Mouse (Mus musculus) MEL (cell line): Measurements from ENCODE around the gene Ddx59. TPM values are rescaled to one million over a fixed set of nuclear protein-coding genes. Genes with fewer than 3 reads are reported as not detected.

Experiments used
- DNase-seq: peaks from one replicate; pipeline ENCODE4 v3.0.0; 2011; ENCODE audit warnings: low read depth, low spot score
- H3K27ac ChIP-seq: 2 replicates; pipeline ENCODE4 v1.5.1; 2012; ENCODE audit warnings: low read depth, mild to moderate bottlenecking, control low read depth, low read length, moderate library complexity; ENCODE audit not compliant: control insufficient read depth
- H3K27me3 ChIP-seq, 2 experiments: fragments of 150-350 bp in 1 of 2; sonication (generic) in 1 of 2; 2 replicates each; pipeline ENCODE4 v1.6.1; 2012; ENCODE audit warnings: low read length in 2 of 2, mild to moderate bottlenecking in 2 of 2, improper control_type of control experiment in 1 of 2, moderate library complexity in 1 of 2; ENCODE audit not compliant: insufficient read depth in 2 of 2, control insufficient read depth in 1 of 2
- H3K36me3 ChIP-seq, 2 experiments: 2 replicates each; pipeline ENCODE4 v1.6.1; 2012 to 2014; ENCODE audit warnings: low read length in 2 of 2, improper control_type of control experiment in 1 of 2, inconsistent platforms in 1 of 2, mild to moderate bottlenecking in 1 of 2; ENCODE audit not compliant: insufficient read depth in 2 of 2, control insufficient read depth in 1 of 2
- H3K4me1 ChIP-seq, 2 experiments: fragments of 150-350 bp in 1 of 2; sonication (generic) in 1 of 2; 2 replicates each; pipeline ENCODE4 v1.6.1; 2012; ENCODE audit warnings: low read length in 2 of 2, improper control_type of control experiment in 1 of 2, mild to moderate bottlenecking in 1 of 2; ENCODE audit not compliant: insufficient read depth in 2 of 2, control insufficient read depth in 1 of 2
- H3K4me3 ChIP-seq, 2 experiments: fragments of 150-350 bp in 1 of 2; sonication (generic) in 1 of 2; 2 replicates each; pipeline ENCODE4 v1.5.1; 2012; ENCODE audit warnings: low read depth in 2 of 2, low read length in 2 of 2, mild to moderate bottlenecking in 2 of 2, moderate library complexity in 2 of 2, control low read depth in 1 of 2, improper control_type of control experiment in 1 of 2; ENCODE audit not compliant: control insufficient read depth in 1 of 2, insufficient read depth in 1 of 2
- H3K79me2 ChIP-seq: 2 replicates; pipeline ENCODE4 v1.6.1; 2012; ENCODE audit warnings: mild to moderate bottlenecking, low read length, moderate library complexity; ENCODE audit not compliant: control insufficient read depth, poor library complexity, insufficient read depth
- H3K9ac ChIP-seq: 2 replicates; pipeline ENCODE4 v1.6.1; 2012; ENCODE audit warnings: low read depth, mild to moderate bottlenecking, control low read depth, low read length, moderate library complexity; ENCODE audit not compliant: control insufficient read depth, poor library complexity, severe bottlenecking
- H3K9me3 ChIP-seq: fragments of 150-350 bp; sonication (generic); replicated peaks from 2 replicates; pipeline ENCODE4 v1.6.1; 2012; ENCODE audit warnings: mild to moderate bottlenecking, low read length, improper control_type of control experiment, moderate library complexity; ENCODE audit not compliant: insufficient read depth
- CHD1 ChIP-seq: IDR thresholded peaks from 2 replicates; pipeline ENCODE4 v1.6.1; 2012; ENCODE audit warnings: low read depth, mild to moderate bottlenecking, inconsistent platforms, low read length, improper control_type of control experiment
- CHD2 ChIP-seq: IDR thresholded peaks from 2 replicates; pipeline ENCODE4 v1.6.1; 2011; ENCODE audit warnings: low read length, improper control_type of control experiment
- CTCF ChIP-seq, 3 experiments: IDR thresholded peaks in 2 of 3; conservative IDR thresholded peaks in 1 of 3; 2 replicates each; pipeline ENCODE4 v1.5.1; 2011 to 2012; ENCODE audit warnings: low read length in 3 of 3, low read depth in 2 of 3, mild to moderate bottlenecking in 2 of 3, improper control_type of control experiment in 1 of 3, inconsistent platforms in 1 of 3, mixed read lengths in 1 of 3, moderate library complexity in 1 of 3; ENCODE audit not compliant: control insufficient read depth in 1 of 3, insufficient read depth in 1 of 3, poor library complexity in 1 of 3, severe bottlenecking in 1 of 3
- ELF1 ChIP-seq: IDR thresholded peaks from 2 replicates; pipeline ENCODE4 v1.6.1; 2014; ENCODE audit warnings: low read depth, mild to moderate bottlenecking, inconsistent platforms, low read length, improper control_type of control experiment, moderate library complexity
- EP300 ChIP-seq, 2 experiments: IDR thresholded peaks; 2 replicates each; pipeline ENCODE4 v1.6.1; 2011; ENCODE audit warnings: improper control_type of control experiment in 2 of 2, low read length in 2 of 2, low read depth in 1 of 2, mild to moderate bottlenecking in 1 of 2
- HCFC1 ChIP-seq: IDR thresholded peaks from 2 replicates; pipeline ENCODE4 v1.6.1; 2012; ENCODE audit warnings: low read depth, mild to moderate bottlenecking, inconsistent platforms, low read length, improper control_type of control experiment, moderate library complexity
- KAT2A ChIP-seq: conservative IDR thresholded peaks from 2 replicates; pipeline ENCODE4 v1.6.1; 2012; ENCODE audit warnings: low read depth, low read length, improper control_type of control experiment, inconsistent platforms
- MAFK ChIP-seq: IDR thresholded peaks from 2 replicates; pipeline ENCODE4 v1.6.1; 2011; ENCODE audit warnings: low read depth, mild to moderate bottlenecking, low read length, improper control_type of control experiment, borderline replicate concordance
- MAX ChIP-seq: IDR thresholded peaks from 2 replicates; pipeline ENCODE4 v1.6.1; 2011; ENCODE audit warnings: low read length, improper control_type of control experiment
- MAZ ChIP-seq: IDR thresholded peaks from 2 replicates; pipeline ENCODE4 v1.6.1; 2012; ENCODE audit warnings: low read depth, mild to moderate bottlenecking, inconsistent platforms, low read length, improper control_type of control experiment
- MEF2A ChIP-seq: IDR thresholded peaks from 2 replicates; pipeline ENCODE4 v1.6.1; 2014; ENCODE audit warnings: low read depth, mild to moderate bottlenecking, inconsistent platforms, low read length, improper control_type of control experiment; ENCODE audit not compliant: poor library complexity, insufficient replicate concordance, severe bottlenecking; ENCODE audit errors: extremely low read depth
- MYB ChIP-seq: IDR thresholded peaks from 2 replicates; pipeline ENCODE4 v1.6.1; 2011; ENCODE audit warnings: mild to moderate bottlenecking, low read depth, low read length, improper control_type of control experiment
- MYC ChIP-seq: IDR thresholded peaks from 2 replicates; pipeline ENCODE4 v1.6.1; 2011; ENCODE audit warnings: low read depth, mild to moderate bottlenecking, low read length, improper control_type of control experiment, moderate library complexity
- NELFE ChIP-seq: IDR thresholded peaks from 2 replicates; pipeline ENCODE4 v1.6.1; 2011; ENCODE audit warnings: low read depth, low read length, improper control_type of control experiment
- NRF1 ChIP-seq: IDR thresholded peaks from 2 replicates; pipeline ENCODE4 v1.6.1; 2014; ENCODE audit warnings: low read depth, mild to moderate bottlenecking, inconsistent platforms, low read length, improper control_type of control experiment, moderate library complexity; ENCODE audit not compliant: poor library complexity, insufficient read depth, severe bottlenecking
- POLR2A ChIP-seq, 2 experiments: IDR thresholded peaks; 2 replicates each; pipeline ENCODE4 v1.6.1; 2011 to 2012; ENCODE audit warnings: low read length in 2 of 2, mild to moderate bottlenecking in 2 of 2, control low read depth in 1 of 2, improper control_type of control experiment in 1 of 2, low read depth in 1 of 2, moderate library complexity in 1 of 2; ENCODE audit not compliant: control insufficient read depth in 1 of 2, insufficient read depth in 1 of 2, poor library complexity in 1 of 2
- POLR2AphosphoS5 ChIP-seq: IDR thresholded peaks from 2 replicates; pipeline ENCODE4 v1.6.1; 2012; ENCODE audit warnings: low read depth, borderline replicate concordance, mild to moderate bottlenecking, inconsistent platforms, low read length, moderate library complexity, mixed read lengths
- SIN3A ChIP-seq: IDR thresholded peaks from 2 replicates; pipeline ENCODE4 v1.6.1; 2012; ENCODE audit warnings: low read length, improper control_type of control experiment, inconsistent platforms
- TAL1 ChIP-seq: IDR thresholded peaks from 2 replicates; pipeline ENCODE4 v1.6.1; 2012; ENCODE audit warnings: mild to moderate bottlenecking, inconsistent platforms, low read length, moderate library complexity, mixed read lengths
- TCF12 ChIP-seq: IDR thresholded peaks from 2 replicates; pipeline ENCODE4 v1.6.1; 2014; ENCODE audit warnings: low read depth, mild to moderate bottlenecking, inconsistent platforms, low read length, improper control_type of control experiment, moderate library complexity
- UBTF ChIP-seq: IDR thresholded peaks from 2 replicates; pipeline ENCODE4 v1.6.1; 2012; ENCODE audit warnings: low read depth, mild to moderate bottlenecking, inconsistent platforms, low read length, improper control_type of control experiment, moderate library complexity, borderline replicate concordance; ENCODE audit not compliant: insufficient read depth
- ZKSCAN1 ChIP-seq: IDR thresholded peaks from 2 replicates; pipeline ENCODE4 v1.6.1; 2012; ENCODE audit warnings: low read depth, mild to moderate bottlenecking, inconsistent platforms, low read length, improper control_type of control experiment, moderate library complexity
- ZMIZ1 ChIP-seq: IDR thresholded peaks from 2 replicates; pipeline ENCODE4 v1.6.1; 2012; ENCODE audit warnings: low read depth, mild to moderate bottlenecking, inconsistent platforms, low read length, improper control_type of control experiment, moderate library complexity
- polyA plus RNA-seq, 2 experiments: library from polyadenylated mRNA; stranded (reverse) in 1 of 2; unstranded in 1 of 2; fragments of >175 nt in 1 of 2; fragments of >200 nt in 1 of 2; gene quantifications; 2 replicates each; pipeline versions ENCODE4 v1.2.1 to v1.2.4; 2012; ENCODE audit warnings: low replicate concordance in 2 of 2, low read depth in 1 of 2; ENCODE audit not compliant: insufficient read length in 2 of 2, insufficient read depth in 1 of 2, missing spikeins in 1 of 2
- total RNA-seq: library from RNA; depleted of rRNA; stranded (reverse); fragments of 300-350 nt; gene quantifications from 2 replicates; pipeline ENCODE4 v1.2.3, GENCODE M21; 2012

Gene Ddx59
- total and polyA plus RNA-seq, 3 experiments, result 6.0 to 6.9 TPM; not detected in 1

- H3K27ac ChIP-seq, result no peak overlapping the region
- no peaks in the 10 kb centered on the region for H3K36me3 ChIP-seq
- H3K9ac ChIP-seq, result no peak overlapping the region
- peaks cover 4 to 11% of the 10 kb centered on the region in 2 experiments; a peak in 3 of 4 replicates for H3K27me3 ChIP-seq
- no peaks in the 10 kb centered on the region for H3K4me1 ChIP-seq
- TF ChIP-seq MAX (no peak), MEF2A (no peak), CHD2 (no peak), HCFC1 (no peak), MYC (no peak), CHD1 (no peak), NRF1 (no peak), TCF12 (no peak), MAFK (no peak), MAZ (no peak), ZKSCAN1 (no peak), UBTF (no peak), CTCF (IDR thresholded peaks at IDR 0.05 in 2 of 3, conservative IDR thresholded peaks at IDR 0.05 in 1 of 3; ENCODE audit: control insufficient read depth in 1 of 3, insufficient read depth in 1 of 3, low read depth in 2 of 3, low read length in 3 of 3, poor library complexity in 1 of 3, severe bottlenecking in 1 of 3) (no peak), MYB (no peak), SIN3A (no peak), POLR2AphosphoS5 (no peak), ELF1 (no peak), KAT2A (no peak), TAL1 (no peak)
- TF ChIP-seq, all 39 proteins: peak for 0
- Histone ChIP-seq H3K4me3 (no peak overlapping the region), H3K79me2 (no peaks in the 10 kb centered on the region), H3K9me3 (no peaks in the 10 kb centered on the region)
- no peak for DNase-seq
These were observed 49.1 kb upstream of the Ddx59 start for GRCm38 (mm10) chr1:136365986-136366385.

GRCm38 (mm10) chr1:136379261-136379660 lies 35.8 kb upstream of the Ddx59 start:
- H3K9me3 ChIP-seq, result no peaks in the 10 kb centered on the region
- no peaks in the 10 kb centered on the region for H3K79me2 ChIP-seq
- H3K36me3 ChIP-seq, result no peaks in the 10 kb centered on the region
- TF ChIP-seq ZMIZ1 (no peak), MYC (no peak), CHD2 (no peak), MAFK (no peak), UBTF (no peak), EP300 (IDR thresholded peaks at IDR 0.05; ENCODE audit: low read depth in 1 of 2, low read length in 2 of 2) (no peak), MYB (no peak), TAL1 (no peak), POLR2AphosphoS5 (no peak), NELFE (no peak), POLR2A (IDR thresholded peaks at IDR 0.05; ENCODE audit: control insufficient read depth in 1 of 2, insufficient read depth in 1 of 2, low read depth in 1 of 2, low read length in 2 of 2, poor library complexity in 1 of 2) (no peak)
- H3K4me3 ChIP-seq, result no peak overlapping the region
- H3K27ac ChIP-seq, result no peak overlapping the region
- no peak overlapping the region for H3K9ac ChIP-seq
- DNase-seq, result no peak
- no peaks in the 10 kb centered on the region; a peak in 2 of 4 replicates for H3K27me3 ChIP-seq
- 0 out of 4 replicates have a peak, but pooled peaks cover 0 to 2% of the 10 kb centered on the region in 2 experiments for H3K4me1 ChIP-seq
